Mouse (Mus musculus): ENCODE data around the gene Atp10a. TPM values are rescaled to one million over a fixed set of nuclear protein-coding genes. Genes with fewer than 3 reads are reported as not detected.

Atp10a gene
- polyA plus RNA-seq, 1 experiment = 9.9 TPM

DNA sequence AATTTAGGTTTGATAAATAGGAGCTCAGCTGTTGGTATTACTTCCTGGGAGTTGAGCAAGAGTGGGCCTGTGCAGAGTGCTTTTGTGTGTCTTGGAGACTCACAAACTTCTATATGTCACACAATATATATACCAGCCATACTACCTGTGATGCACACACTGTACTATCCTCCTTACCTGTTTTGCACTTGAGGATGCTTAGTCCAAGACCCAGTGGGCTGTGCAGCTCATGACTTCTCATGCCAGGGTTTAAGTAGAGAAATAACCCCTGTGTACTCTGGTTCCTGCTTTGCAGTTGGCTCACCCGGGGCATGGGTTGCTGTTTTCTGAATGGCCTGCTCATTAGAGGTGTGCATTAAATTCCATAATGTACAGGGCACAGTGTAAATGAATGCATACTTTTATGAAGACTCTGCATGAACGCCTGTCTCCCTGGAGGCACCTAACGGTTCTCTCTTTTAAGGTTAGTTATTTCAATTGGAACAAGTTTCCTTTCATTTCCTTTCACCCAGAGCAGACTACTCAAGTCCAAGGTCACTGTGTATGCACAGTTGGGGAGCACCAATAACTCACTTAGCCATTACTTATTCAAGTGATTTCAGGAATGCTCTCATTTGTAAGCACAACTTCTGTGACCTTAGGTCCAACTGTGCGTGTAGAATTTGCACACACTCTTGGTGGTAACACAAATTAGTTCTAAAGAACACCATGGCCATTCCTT is 63.4 kb downstream of the Atp10a start:
- TF ChIP-seq POLR2A (IDR thresholded peaks at IDR 0.05; ENCODE audit: insufficient read depth, low read length) = no peak
- TF ChIP-seq EP300 (IDR thresholded peaks at IDR 0.05; ENCODE audit: insufficient read depth, low read depth, low read length) = no peak
- TF ChIP-seq CTCF (IDR thresholded peaks at IDR 0.05; ENCODE audit: low read depth, low read length) = no peak
- Histone ChIP-seq H3K9ac (ENCODE audit: low read depth, poor library complexity, severe bottlenecking) (no peak overlapping the region), H3K9me3 (replicated peaks; ENCODE audit: control insufficient read depth, insufficient read depth, low read length, poor library complexity, severe bottlenecking) (no peaks in the 10 kb centered on the region), H3K4me3 (ENCODE audit: low read depth, low read length) (no peak overlapping the region), H3K27me3 (ENCODE audit: control insufficient read depth, insufficient read depth, low read length, poor library complexity, severe bottlenecking) (no peaks in the 10 kb centered on the region), H3K27ac (ENCODE audit: insufficient read depth, low read length) (no peak overlapping the region), H3K36me3 (ENCODE audit: control insufficient read depth, insufficient read depth, low read length, poor library complexity, severe bottlenecking) (no peaks in the 10 kb centered on the region), H3K4me1 (ENCODE audit: control insufficient read depth, insufficient read depth, low read length) (no peaks in the 10 kb centered on the region)

- Histone ChIP-seq H3K9ac (ENCODE audit: low read depth, poor library complexity, severe bottlenecking) (no peak overlapping the region), H3K27ac (ENCODE audit: insufficient read depth, low read length) (no peak overlapping the region), H3K27me3 (ENCODE audit: control insufficient read depth, insufficient read depth, low read length, poor library complexity, severe bottlenecking) (no peaks in the 10 kb centered on the region), H3K4me1 (ENCODE audit: control insufficient read depth, insufficient read depth, low read length) (no peaks in the 10 kb centered on the region), H3K4me3 (ENCODE audit: low read depth, low read length) (no peak overlapping the region), H3K9me3 (replicated peaks; ENCODE audit: control insufficient read depth, insufficient read depth, low read length, poor library complexity, severe bottlenecking) (no peaks in the 10 kb centered on the region), H3K36me3 (ENCODE audit: control insufficient read depth, insufficient read depth, low read length, poor library complexity, severe bottlenecking) (no peaks in the 10 kb centered on the region)
- TF ChIP-seq CTCF (IDR thresholded peaks at IDR 0.05; ENCODE audit: low read depth, low read length) (no peak), EP300 (IDR thresholded peaks at IDR 0.05; ENCODE audit: insufficient read depth, low read depth, low read length) (no peak), POLR2A (IDR thresholded peaks at IDR 0.05; ENCODE audit: insufficient read depth, low read length) (no peak)
Observed at GRCm38 (mm10) chr7:58722250-58722649, 66.3 kb downstream of the Atp10a start.

- Histone ChIP-seq H3K27me3 (ENCODE audit: control insufficient read depth, insufficient read depth, low read length, poor library complexity, severe bottlenecking) (no peaks in the 10 kb centered on the region), H3K9me3 (replicated peaks; ENCODE audit: control insufficient read depth, insufficient read depth, low read length, poor library complexity, severe bottlenecking) (no peaks in the 10 kb centered on the region), H3K27ac (ENCODE audit: insufficient read depth, low read length) (no peak overlapping the region), H3K4me3 (ENCODE audit: low read depth, low read length) (no peak overlapping the region), H3K36me3 (ENCODE audit: control insufficient read depth, insufficient read depth, low read length, poor library complexity, severe bottlenecking) (no peaks in the 10 kb centered on the region), H3K4me1 (ENCODE audit: control insufficient read depth, insufficient read depth, low read length) (no peaks in the 10 kb centered on the region), H3K9ac (ENCODE audit: low read depth, poor library complexity, severe bottlenecking) (no peak overlapping the region)
- TF ChIP-seq EP300 (IDR thresholded peaks at IDR 0.05; ENCODE audit: insufficient read depth, low read depth, low read length) (no peak), CTCF (IDR thresholded peaks at IDR 0.05; ENCODE audit: low read depth, low read length) (no peak), POLR2A (IDR thresholded peaks at IDR 0.05; ENCODE audit: insufficient read depth, low read length) (no peak)
Observed at GRCm38 (mm10) chr7:58730201-58730600, 74.2 kb downstream of the Atp10a start.

DNA sequence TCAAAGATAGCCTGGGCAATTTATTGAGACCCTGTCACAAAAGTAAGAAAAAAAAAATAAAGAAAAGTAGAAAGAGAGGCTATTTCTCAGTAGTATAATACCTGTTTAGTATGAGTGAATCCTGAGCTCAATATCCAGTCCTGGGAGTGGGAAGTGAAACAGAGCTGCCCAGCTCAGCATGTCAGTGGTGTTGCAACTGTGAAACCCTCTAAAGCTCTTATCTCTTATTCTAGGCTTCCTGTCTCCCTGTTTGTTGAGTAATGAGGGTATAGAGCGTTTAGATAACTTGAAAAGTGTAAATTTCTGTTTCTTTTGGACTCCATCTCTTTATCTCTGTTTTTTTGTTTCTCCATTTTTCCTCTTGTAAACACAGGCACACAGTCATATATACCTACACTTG is 74.9 kb downstream of the Atp10a start:
- Histone ChIP-seq H3K27me3 (ENCODE audit: control insufficient read depth, insufficient read depth, low read length, poor library complexity, severe bottlenecking) (no peaks in the 10 kb centered on the region), H3K36me3 (ENCODE audit: control insufficient read depth, insufficient read depth, low read length, poor library complexity, severe bottlenecking) (no peaks in the 10 kb centered on the region), H3K9ac (ENCODE audit: low read depth, poor library complexity, severe bottlenecking) (no peak overlapping the region), H3K4me1 (ENCODE audit: control insufficient read depth, insufficient read depth, low read length) (no peaks in the 10 kb centered on the region), H3K27ac (ENCODE audit: insufficient read depth, low read length) (no peak overlapping the region), H3K9me3 (replicated peaks; ENCODE audit: control insufficient read depth, insufficient read depth, low read length, poor library complexity, severe bottlenecking) (no peaks in the 10 kb centered on the region), H3K4me3 (ENCODE audit: low read depth, low read length) (no peak overlapping the region)
- no peak for TF ChIP-seq CTCF (IDR thresholded peaks at IDR 0.05; ENCODE audit: low read depth, low read length)
- TF ChIP-seq POLR2A (IDR thresholded peaks at IDR 0.05; ENCODE audit: insufficient read depth, low read length) = no peak
- no peak for TF ChIP-seq EP300 (IDR thresholded peaks at IDR 0.05; ENCODE audit: insufficient read depth, low read depth, low read length)

DNA sequence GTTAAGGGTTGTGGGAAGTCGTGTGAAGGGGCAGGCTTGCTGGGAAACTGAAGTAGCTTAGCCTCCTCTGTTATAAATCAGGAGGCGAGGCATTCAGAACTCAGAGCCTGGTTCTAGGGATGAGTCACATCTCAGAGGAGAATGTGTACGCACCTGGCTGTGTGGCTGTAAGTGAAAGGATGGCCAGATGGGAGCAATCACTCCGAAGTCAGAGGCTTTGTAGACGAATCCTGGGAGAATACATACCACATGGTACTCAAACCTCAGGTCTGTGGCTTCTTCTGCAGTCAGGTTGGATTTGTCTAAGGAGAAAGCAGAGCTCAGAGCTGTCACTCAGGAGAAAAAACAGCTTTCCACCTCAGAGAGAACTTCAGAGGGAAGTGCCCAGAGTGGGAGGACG is 76.4 kb downstream of the Atp10a start:
- Histone ChIP-seq H3K36me3 (ENCODE audit: control insufficient read depth, insufficient read depth, low read length, poor library complexity, severe bottlenecking) (no peaks in the 10 kb centered on the region), H3K4me1 (ENCODE audit: control insufficient read depth, insufficient read depth, low read length) (no peaks in the 10 kb centered on the region), H3K4me3 (ENCODE audit: low read depth, low read length) (no peak overlapping the region), H3K27me3 (ENCODE audit: control insufficient read depth, insufficient read depth, low read length, poor library complexity, severe bottlenecking) (no peaks in the 10 kb centered on the region), H3K27ac (ENCODE audit: insufficient read depth, low read length) (no peak overlapping the region), H3K9me3 (replicated peaks; ENCODE audit: control insufficient read depth, insufficient read depth, low read length, poor library complexity, severe bottlenecking) (no peaks in the 10 kb centered on the region), H3K9ac (ENCODE audit: low read depth, poor library complexity, severe bottlenecking) (no peak overlapping the region)
- TF ChIP-seq CTCF (IDR thresholded peaks at IDR 0.05; ENCODE audit: low read depth, low read length) (no peak), POLR2A (IDR thresholded peaks at IDR 0.05; ENCODE audit: insufficient read depth, low read length) (no peak), EP300 (IDR thresholded peaks at IDR 0.05; ENCODE audit: insufficient read depth, low read depth, low read length) (no peak)

DNA sequence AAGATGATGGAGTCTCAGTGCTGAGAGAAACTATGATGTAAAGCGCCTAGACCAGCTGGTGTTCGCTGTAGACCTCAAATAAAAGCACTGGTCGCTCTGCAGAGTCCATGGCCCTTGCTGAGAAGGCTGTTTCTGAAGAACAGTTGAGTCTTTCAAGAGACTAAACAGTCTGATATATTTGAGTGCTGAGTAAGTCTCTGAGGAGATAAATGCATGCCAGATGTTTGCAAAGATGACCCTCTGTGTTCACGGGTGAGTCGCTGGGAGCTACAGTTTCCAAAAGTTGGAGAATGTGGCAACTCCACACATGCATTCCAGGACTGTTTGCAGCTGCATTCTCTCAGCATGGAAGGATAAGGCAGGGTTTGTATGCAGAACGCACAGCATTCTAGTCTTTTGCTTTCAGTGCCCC is 77.5 kb downstream of the Atp10a start:
- Histone ChIP-seq H3K9me3 (replicated peaks; ENCODE audit: control insufficient read depth, insufficient read depth, low read length, poor library complexity, severe bottlenecking) (no peaks in the 10 kb centered on the region), H3K4me3 (ENCODE audit: low read depth, low read length) (no peak overlapping the region), H3K36me3 (ENCODE audit: control insufficient read depth, insufficient read depth, low read length, poor library complexity, severe bottlenecking) (no peaks in the 10 kb centered on the region), H3K4me1 (ENCODE audit: control insufficient read depth, insufficient read depth, low read length) (no peaks in the 10 kb centered on the region), H3K9ac (ENCODE audit: low read depth, poor library complexity, severe bottlenecking) (no peak overlapping the region), H3K27ac (ENCODE audit: insufficient read depth, low read length) (no peak overlapping the region), H3K27me3 (ENCODE audit: control insufficient read depth, insufficient read depth, low read length, poor library complexity, severe bottlenecking) (no peaks in the 10 kb centered on the region)
- TF ChIP-seq POLR2A (IDR thresholded peaks at IDR 0.05; ENCODE audit: insufficient read depth, low read length) (no peak), EP300 (IDR thresholded peaks at IDR 0.05; ENCODE audit: insufficient read depth, low read depth, low read length) (no peak), CTCF (IDR thresholded peaks at IDR 0.05; ENCODE audit: low read depth, low read length) (no peak)

Measured in ES-Bruce4 (cell line).